Mouse (Mus musculus) heart, postnatal 0 days (tissue): ENCODE measurements around the gene Ganc. TPM values are rescaled to one million over a fixed set of nuclear protein-coding genes. Genes with fewer than 3 reads are reported as not detected.

Source experiments
- ATAC-seq: fragments of 200-750 bp; cut with Nextera tagmentation; 2 replicates; pipeline ENCODE4 v1.8.0; 2017; ENCODE audit warnings: low read depth, moderate number of reproducible peaks, moderate library complexity; ENCODE audit not compliant: insufficient read depth
- DNase-seq: peaks from one replicate; pipeline ENCODE4 v3.0.0-alpha.2; 2016; ENCODE audit warnings: low spot score
- H3K27ac ChIP-seq: fragments of 300-500 bp; sonication (generic); 2 replicates; pipeline ENCODE4 v1.5.1; 2014; ENCODE audit warnings: low read depth, mild to moderate bottlenecking
- H3K27me3 ChIP-seq: fragments of 300-500 bp; sonication (generic); 2 replicates; pipeline ENCODE4 v1.6.1; 2014; ENCODE audit warnings: low read length, mixed read lengths; ENCODE audit not compliant: control insufficient read depth, insufficient read depth
- H3K36me3 ChIP-seq: fragments of 300-500 bp; sonication (generic); replicated peaks from 2 replicates; pipeline ENCODE4 v1.6.1; 2014; ENCODE audit warnings: low read length, mixed read lengths; ENCODE audit not compliant: control insufficient read depth, insufficient read depth
- H3K4me1 ChIP-seq: fragments of 300-500 bp; sonication (generic); 2 replicates; pipeline ENCODE4 v1.6.1; 2014; ENCODE audit warnings: antibody characterized with exemption; ENCODE audit not compliant: control insufficient read depth, insufficient read depth
- H3K4me2 ChIP-seq: fragments of 300-500 bp; sonication (generic); 2 replicates; pipeline ENCODE4 v1.6.1; 2014; ENCODE audit warnings: low read depth, mild to moderate bottlenecking, low read length, moderate library complexity
- H3K4me3 ChIP-seq: fragments of 300-500 bp; sonication (generic); 2 replicates; pipeline ENCODE4 v1.5.1; 2014; ENCODE audit warnings: low read depth, low read length
- H3K9ac ChIP-seq: fragments of 300-500 bp; sonication (generic); replicated peaks from 2 replicates; pipeline ENCODE4 v1.6.1; 2014; ENCODE audit warnings: low read depth, low read length, mixed read lengths
- H3K9me3 ChIP-seq: fragments of 300-500 bp; sonication (generic); replicated peaks from 2 replicates; pipeline ENCODE4 v1.6.1; 2016; ENCODE audit warnings: low read length; ENCODE audit not compliant: control insufficient read depth
- CTCF ChIP-seq: IDR thresholded peaks from 2 replicates; pipeline ENCODE4 v1.5.1; 2016; ENCODE audit warnings: antibody characterized with exemption, control low read depth, low read depth
- EP300 ChIP-seq: IDR thresholded peaks from 2 replicates; pipeline ENCODE4 v1.6.1; 2016; ENCODE audit warnings: antibody characterized with exemption, low read depth
- WGBS: fragments of 180-500 bp; shearing (Covaris S2); extraction: QIAGEN DNeasy Blood & Tissue Kit; methylation state at CpG from one replicate; pipeline ENCODE4 v1.1.7; 2014; 5-methylcytosine and 5-hydroxymethylcytosine counted together
- polyA plus RNA-seq: library from polyadenylated mRNA; unstranded; fragments of >200 nt; fragmentation: Nextera tagmentation; extraction: Ambion mirVana; gene quantifications from 2 replicates; pipeline ENCODE4 v1.2.1, GENCODE M21; 2015
- total RNA-seq: library from RNA; depleted of rRNA; stranded (reverse); fragments of >200 nt; gene quantifications from 2 replicates; pipeline ENCODE4 v1.2.3, GENCODE M21; 2014; ENCODE audit warnings: low replicate concordance

Gene Ganc
- total and polyA plus RNA-seq, 2 experiments from 2014 or later, result 9.2 to 14.8 TPM

DNA sequence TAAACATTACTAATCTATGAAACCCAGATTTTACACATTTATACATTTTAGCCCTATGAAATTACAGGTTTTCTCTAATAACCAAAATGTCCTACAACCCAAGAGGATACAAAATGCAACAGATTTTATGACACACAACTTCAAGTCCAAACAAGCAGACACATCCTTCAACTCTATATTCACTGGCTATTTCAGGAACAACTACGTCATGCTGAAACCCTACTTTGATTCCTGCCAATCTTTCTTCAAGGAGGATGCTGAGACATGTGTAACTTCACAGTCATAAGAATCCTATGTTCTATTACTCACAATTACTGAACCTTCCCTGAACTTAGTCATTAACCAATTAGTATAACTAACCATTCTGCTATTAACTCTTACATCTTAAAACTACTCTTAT is 16.4 kb upstream of the Ganc start:
- 73% methylated on average over 1 of the region's 1 CpGs for WGBS
- TF ChIP-seq CTCF, result no peak
- no peak for TF ChIP-seq EP300

DNA sequence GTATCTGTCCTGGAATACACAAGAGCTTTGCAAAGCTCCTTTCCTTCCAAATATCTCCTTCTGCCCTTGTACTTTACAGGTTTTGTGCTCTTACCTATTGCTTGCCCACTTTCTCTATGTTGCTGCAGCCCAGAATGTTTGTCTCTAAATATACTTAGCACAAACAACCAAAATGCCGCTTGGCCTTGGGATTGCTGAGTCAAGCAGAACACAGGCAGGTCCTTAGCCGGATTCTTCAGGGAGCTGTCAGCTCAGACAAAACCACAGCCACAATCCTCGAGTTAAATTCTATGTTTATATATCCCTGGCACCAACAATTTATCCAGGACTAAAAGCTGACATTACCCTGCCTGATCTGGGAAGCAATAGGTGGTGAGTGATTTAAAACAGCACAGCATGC is 14.3 kb upstream of the Ganc start:
- ATAC-seq (no peak), DNase-seq (no peak)
- Histone ChIP-seq H3K27me3 (no peaks in the 10 kb centered on the region), H3K4me1 (no peaks in the 10 kb centered on the region), H3K27ac (no peak overlapping the region), H3K9ac (no peak overlapping the region), H3K9me3 (no peaks in the 10 kb centered on the region), H3K4me3 (no peak overlapping the region), H3K4me2 (no peak overlapping the region), H3K36me3 (peaks cover 69% of the 10 kb centered on the region)
- 58% methylated on average over 3 of the region's 3 CpGs for WGBS
- TF ChIP-seq CTCF (no peak), EP300 (no peak)

More for the DNA sequence above, 16.4 kb upstream of the Ganc start:
- Histone ChIP-seq H3K4me1 (no peaks in the 10 kb centered on the region), H3K9me3 (no peaks in the 10 kb centered on the region), H3K4me3 (no peak overlapping the region), H3K36me3 (peaks cover 72% of the 10 kb centered on the region), H3K9ac (no peak overlapping the region), H3K27me3 (no peaks in the 10 kb centered on the region), H3K27ac (no peak overlapping the region), H3K4me2 (no peak overlapping the region)
- no peak for DNase-seq
- no peak for ATAC-seq

DNA sequence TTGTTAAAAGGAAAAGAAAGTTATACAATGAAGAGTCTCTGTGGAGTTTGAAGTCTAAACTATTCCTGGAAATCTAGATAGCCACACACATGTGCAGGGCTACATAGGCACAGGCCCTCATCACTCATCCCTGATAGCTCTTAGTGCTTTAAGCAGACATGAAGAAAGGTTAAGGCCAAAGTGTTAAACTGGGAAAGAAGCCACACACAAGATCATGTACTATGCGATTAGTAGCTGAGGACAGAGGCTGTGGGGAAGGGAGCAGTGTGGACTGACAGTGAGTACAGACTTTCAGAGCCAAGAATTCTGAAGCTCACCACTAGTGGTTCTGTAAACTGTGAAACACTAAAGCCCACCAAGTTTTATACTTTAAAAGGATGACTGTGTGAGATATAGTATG is 12.8 kb upstream of the Ganc start:
- Histone ChIP-seq H3K4me1 (no peaks in the 10 kb centered on the region), H3K4me3 (no peak overlapping the region), H3K36me3 (peaks cover 69% of the 10 kb centered on the region), H3K4me2 (no peak overlapping the region), H3K9me3 (no peaks in the 10 kb centered on the region), H3K27me3 (no peaks in the 10 kb centered on the region), H3K9ac (no peak overlapping the region), H3K27ac (peak overlapping the region; percentile 46; the same call in 1 of the 2 replicates)
- peak; percentile 61 for DNase-seq
- 44% methylated on average over 1 of the region's 1 CpGs for WGBS
- ATAC-seq, result peak; percentile 71; the same call in 1 of the 2 replicates
- no peak for TF ChIP-seq CTCF
- TF ChIP-seq EP300, result no peak

DNA sequence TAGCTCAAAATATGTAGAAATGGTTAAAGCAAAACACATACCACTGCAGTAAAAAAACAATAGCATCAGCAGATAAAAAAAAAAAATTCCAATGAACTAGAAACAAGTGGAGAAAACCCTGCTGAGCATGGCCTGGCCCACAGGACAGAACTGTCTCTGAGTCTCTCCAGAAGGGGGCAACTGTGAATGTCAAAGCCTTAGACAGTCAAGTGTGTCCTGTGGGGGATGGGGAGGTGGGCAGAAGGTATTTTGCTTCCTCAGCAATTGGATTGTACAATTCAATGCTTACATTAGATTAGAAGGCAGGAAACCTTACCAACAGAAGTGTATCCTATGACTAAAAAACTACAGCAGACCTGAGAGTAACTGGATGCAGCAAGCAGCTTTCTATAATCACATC is 11.3 kb upstream of the Ganc start:
- ATAC-seq (no peak), DNase-seq (no peak)
- TF ChIP-seq EP300 (no peak), CTCF (peak; percentile 16; the same call in 1 of the 2 replicates)
- no peaks in the 10 kb centered on the region for H3K4me1 ChIP-seq
- no peak overlapping the region for H3K9ac ChIP-seq
- no peak overlapping the region for H3K27ac ChIP-seq
- no peaks in the 10 kb centered on the region for H3K9me3 ChIP-seq
- H3K27me3 ChIP-seq, result no peaks in the 10 kb centered on the region
- H3K4me2 ChIP-seq, result no peak overlapping the region
- H3K4me3 ChIP-seq, result no peak overlapping the region
- peaks cover 76% of the 10 kb centered on the region for H3K36me3 ChIP-seq

DNA sequence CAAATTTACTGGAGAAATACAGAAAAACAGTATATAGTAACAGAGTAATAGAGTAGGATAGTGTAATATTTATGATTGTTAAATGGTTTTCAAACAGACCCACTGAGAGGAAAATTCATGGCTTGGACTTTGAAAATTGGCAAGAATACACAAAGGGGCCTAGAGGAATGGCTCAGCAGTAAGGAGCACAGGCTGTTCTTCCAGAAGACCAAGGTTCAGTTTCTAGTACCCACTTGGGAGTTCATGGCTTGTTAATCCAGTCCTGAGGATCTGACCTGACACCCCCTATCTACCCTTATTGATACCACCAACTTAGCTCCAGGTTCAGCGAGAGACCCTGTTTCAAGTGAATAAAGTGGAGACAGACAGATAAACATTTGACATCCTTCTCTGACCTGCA is 5.7 kb upstream of the Ganc start:
- WGBS, result 82% methylated on average over 1 of the region's 1 CpGs
- no peak for DNase-seq
- Histone ChIP-seq H3K4me3 (no peak overlapping the region), H3K27ac (no peak overlapping the region), H3K9me3 (no peaks in the 10 kb centered on the region), H3K36me3 (peaks cover 42% of the 10 kb centered on the region), H3K9ac (no peak overlapping the region), H3K4me1 (peaks cover 7% of the 10 kb centered on the region), H3K27me3 (no peaks in the 10 kb centered on the region), H3K4me2 (no peak overlapping the region)
- no peak for TF ChIP-seq EP300
- no peak for TF ChIP-seq CTCF
- no peak for ATAC-seq

DNA sequence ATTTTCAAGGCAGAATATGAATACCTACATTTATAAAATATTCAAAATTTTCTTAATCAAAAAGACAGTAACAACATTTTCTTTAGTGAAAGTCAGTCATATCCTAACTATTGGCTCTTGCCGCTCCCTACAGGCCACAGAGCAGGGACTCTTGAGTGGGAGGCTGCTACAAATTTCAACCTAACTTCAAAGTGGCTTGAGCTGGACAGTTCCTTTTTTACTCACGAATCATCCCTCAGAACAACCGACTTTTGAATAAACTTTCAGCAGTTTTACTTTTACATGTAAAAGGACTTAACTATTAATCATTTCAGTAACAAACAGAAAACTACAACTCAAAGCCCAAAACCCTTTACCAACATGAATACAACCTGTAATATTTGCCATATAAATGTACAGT is 883 bp upstream of the Ganc start:
- DNase-seq (no peak), ATAC-seq (no peak)
- 30% methylated on average over 3 of the region's 3 CpGs for WGBS
- no peaks in the 10 kb centered on the region for H3K27me3 ChIP-seq
- peak overlapping the region; percentile 84 for H3K4me3 ChIP-seq
- H3K4me2 ChIP-seq, result peak overlapping the region; percentile 80
- H3K4me1 ChIP-seq, result peaks cover 19% of the 10 kb centered on the region
- H3K27ac ChIP-seq, result no peak overlapping the region
- no peak overlapping the region; the same call in 1 of the 2 replicates for H3K9ac ChIP-seq
- H3K36me3 ChIP-seq, result 0 out of 2 replicates have a peak, but pooled peaks cover 3% of the 10 kb centered on the region
- TF ChIP-seq EP300 (no peak), CTCF (no peak)
- H3K9me3 ChIP-seq, result no peaks in the 10 kb centered on the region
